Mouse (Mus musculus) kidney, adult 2 months (tissue): ENCODE measurements around the gene Mettl7b.

Experiments used
- CTCF ChIP-seq: fragments of 200-500 bp; conservative IDR thresholded peaks from 2 replicates; pipeline ENCODE4 v1.5.1; 2011; ENCODE audit warnings: low read depth, mild to moderate bottlenecking, control low read depth, low read length, moderate library complexity, mixed read lengths; ENCODE audit not compliant: insufficient read depth, insufficient read length
- POLR2A ChIP-seq: fragments of 200-500 bp; IDR thresholded peaks from one replicate; pipeline ENCODE4 v1.6.1; 2011; ENCODE audit warnings: low read depth, low read length, control low read depth

DNA sequence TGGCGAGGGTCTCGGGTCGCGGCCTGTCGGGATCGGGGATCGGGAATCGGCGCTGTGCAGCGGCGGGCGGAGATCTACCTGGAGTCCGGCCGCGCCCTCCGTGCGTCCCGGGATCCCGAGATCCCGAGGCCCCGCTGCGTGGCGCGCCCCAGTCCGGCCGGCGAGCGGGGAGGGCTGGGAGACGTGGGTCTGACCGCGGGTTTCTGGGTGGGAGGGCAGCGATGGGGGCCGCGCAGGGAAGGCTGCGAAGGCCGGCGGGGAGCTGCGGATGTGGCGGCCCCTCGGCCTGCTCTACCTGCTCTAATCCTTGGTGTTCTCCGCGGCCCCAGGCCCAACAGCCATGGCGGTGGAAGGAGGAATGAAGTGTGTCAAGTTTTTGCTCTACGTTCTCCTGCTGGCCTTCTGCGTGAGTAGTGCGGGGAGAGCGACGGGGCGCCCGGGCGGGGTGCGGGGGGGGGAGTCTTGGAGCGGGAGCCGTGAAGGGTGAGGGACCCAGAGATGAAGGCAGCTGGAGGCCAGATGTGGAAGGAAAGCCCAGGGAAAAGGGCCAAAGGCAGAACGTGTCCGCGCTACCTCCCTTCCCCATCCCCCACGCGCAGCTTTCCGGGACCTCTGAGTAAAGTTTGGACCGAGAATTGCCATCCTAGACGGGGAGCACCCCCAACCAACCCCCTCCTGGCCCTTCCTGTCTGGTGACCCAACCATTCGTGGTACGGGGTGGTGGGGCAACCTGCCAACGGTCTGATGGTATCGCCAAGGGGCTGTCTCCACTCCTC lies 50.5 kb downstream of the Mettl7b start:
- TF ChIP-seq CTCF, result no peak
- TF ChIP-seq POLR2A, result no peak
